25 mouse cellular contexts compared by ENCODE assay signal in the genomic region with DNA sequence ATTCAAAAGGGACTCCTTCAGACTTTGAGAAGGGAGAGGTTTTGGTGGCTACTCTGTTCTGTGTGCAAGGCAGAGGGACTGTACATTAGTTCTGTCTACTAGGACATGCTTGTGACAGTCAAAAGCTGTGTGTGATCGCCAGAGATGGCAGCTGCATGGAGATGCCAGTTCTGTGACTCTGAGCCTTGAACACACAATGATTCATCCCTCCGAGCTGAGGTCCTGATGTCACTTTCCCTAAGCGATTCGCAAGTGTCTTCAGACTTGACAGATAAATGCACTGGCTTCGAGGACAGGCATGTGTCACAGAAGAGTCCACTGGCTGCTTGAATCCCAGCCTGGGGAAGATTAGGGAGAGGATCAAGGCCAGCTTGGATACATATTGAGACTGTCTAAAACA.
DNase-seq lines count a peak whose midpoint lies in the region; TF ChIP-seq lines count a peak whose summit lies in the region.
"Had no signal": no experiment of that assay in that cellular context is flagged by ENCODE, and none has a peak within 500 bp of the region (broad histone marks: within the 10 kb centered on the region; RNA-seq: fewer than 3 reads in every experiment).

No protein-coding gene starts in this region.

- no peak overlapping the region for H3ac ChIP-seq in C2C12 (ENCODE audit: control insufficient read depth, insufficient read length, low read depth)

- no peak overlapping the region for H3K4me3 ChIP-seq in gastrocnemius, adult 2 months
- no peak overlapping the region for H3K4me3 ChIP-seq in C2C12 (ENCODE audit: insufficient read depth, poor library complexity, severe bottlenecking)
- H3K4me3 ChIP-seq: forebrain, embryonic 10.5 days; forebrain, embryonic 13.5 days; heart, embryonic 12.5 days; heart, embryonic 15.5 days; hindbrain, embryonic 10.5 days; hindbrain, embryonic 13.5 days; intestine, embryonic 15.5 days had no signal

- H3K79me2 ChIP-seq in C2C12 (ENCODE audit: control insufficient read depth, insufficient read depth) = no peaks in the 10 kb centered on the region

- H3K79me3 ChIP-seq in C2C12 (ENCODE audit: low read depth) = no peaks in the 10 kb centered on the region

- intact Hi-C loops in gastrocnemius, adult 2 months (cut with DNase I) = no loop called here

- no peak for TF ChIP-seq CTCF in gastrocnemius, adult 2 months (IDR thresholded peaks at IDR 0.05)
- TF ChIP-seq CTCF in C2C12 (IDR thresholded peaks at IDR 0.05; ENCODE audit: control insufficient read depth, insufficient read depth, insufficient read length) = no peak

- H3K27ac ChIP-seq in gastrocnemius, adult 2 months = no peak overlapping the region
- H3K27ac ChIP-seq: forebrain, embryonic 10.5 days; forebrain, embryonic 13.5 days; heart, embryonic 15.5 days; hindbrain, embryonic 10.5 days; hindbrain, embryonic 13.5 days; intestine, embryonic 15.5 days had no signal

- no peaks in the 10 kb centered on the region for H3K27me3 ChIP-seq in C2C12 (ENCODE audit: control insufficient read depth, insufficient read depth, insufficient read length)
- H3K27me3 ChIP-seq: forebrain, embryonic 13.5 days; heart, embryonic 12.5 days; heart, embryonic 15.5 days; intestine, embryonic 15.5 days; Patski had no signal

- peak; percentile 63 to 78 for DNase-seq in adrenal gland, adult (ENCODE audit: inconsistent age in 2 of 2, low spot score in 1 of 2)
- DNase-seq in adrenal gland, postnatal 4 days (ENCODE audit: low spot score in 2 of 2) = no peak
- peak; percentile 3 for DNase-seq in gastrocnemius, adult 2 months
- no peak for DNase-seq in gastrocnemius, adult 18-20 months (ENCODE audit: low spot score)
- peak; percentile 52 to 54 for DNase-seq in adrenal gland, postnatal 36 days
- no peak for DNase-seq in right cerebral cortex, postnatal 36 days (ENCODE audit: low spot score in 2 of 2)
- DNase-seq in thymus, postnatal 0 days (ENCODE audit: low spot score) = no peak
- DNase-seq: cerebellum, adult 18-20 months; cerebellum, adult 9-10 months; cerebellum, postnatal 14 days; gastrocnemius, postnatal 10 days; gastrocnemius, postnatal 36 days; heart, postnatal 10 days; heart, postnatal 36 days; kidney, adult 11 months had no signal

- H3K36me3 ChIP-seq in C2C12 (ENCODE audit: control insufficient read depth, insufficient read depth) = no peaks in the 10 kb centered on the region
- H3K36me3 ChIP-seq: forebrain, embryonic 10.5 days; G1E; heart, embryonic 12.5 days; heart, embryonic 15.5 days; hindbrain, embryonic 10.5 days; hindbrain, embryonic 13.5 days; intestine, embryonic 15.5 days had no signal

TF ChIP-seq in C2C12, 6 proteins besides CTCF, POLR2A, EP300 and RAD21:
- TF ChIP-seq USF1 (IDR thresholded peaks at IDR 0.05; ENCODE audit: low read depth) (no peak), MAX (IDR thresholded peaks at IDR 0.05) (peak; percentile 36), MYOD1 (IDR thresholded peaks at IDR 0.05; ENCODE audit: control insufficient read depth, insufficient read length, low read depth) (peak; percentile 78)
TF ChIP-seq in C2C12: peak in this region for 2.

Comparison
In these comparisons a context has a peak if more than half of its experiments do, and no peak if none do; other contexts are left out.
1. DNase-seq: peak in adrenal gland, adult (2 of 2), gastrocnemius, adult 2 months (single experiment) and adrenal gland, postnatal 36 days (2 of 2); none in adrenal gland, postnatal 4 days (0 of 2), gastrocnemius, adult 18-20 months (single experiment), right cerebral cortex, postnatal 36 days (0 of 2) and thymus, postnatal 0 days (single experiment).